Mouse (Mus musculus) G1E (cell line): ENCODE results near the gene Tubg1.

Experiments used
- CTCF ChIP-seq: IDR thresholded peaks from 2 replicates; pipeline ENCODE4 v1.5.1; 2012; ENCODE audit warnings: low read depth, low read length, inconsistent platforms, mixed read lengths
- GATA2 ChIP-seq: IDR thresholded peaks from 2 replicates; pipeline ENCODE4 v1.6.1; 2012; ENCODE audit warnings: low read depth, low read length, inconsistent platforms, borderline replicate concordance
- POLR2AphosphoS5 ChIP-seq: IDR thresholded peaks from 2 replicates; pipeline ENCODE4 v1.6.1; 2012; ENCODE audit warnings: low read depth, low read length, inconsistent platforms; ENCODE audit not compliant: insufficient replicate concordance
- TAL1 ChIP-seq: conservative IDR thresholded peaks from 2 replicates; pipeline ENCODE4 v1.6.1; 2012; ENCODE audit warnings: low read depth, low read length, inconsistent platforms, mixed read lengths

DNA sequence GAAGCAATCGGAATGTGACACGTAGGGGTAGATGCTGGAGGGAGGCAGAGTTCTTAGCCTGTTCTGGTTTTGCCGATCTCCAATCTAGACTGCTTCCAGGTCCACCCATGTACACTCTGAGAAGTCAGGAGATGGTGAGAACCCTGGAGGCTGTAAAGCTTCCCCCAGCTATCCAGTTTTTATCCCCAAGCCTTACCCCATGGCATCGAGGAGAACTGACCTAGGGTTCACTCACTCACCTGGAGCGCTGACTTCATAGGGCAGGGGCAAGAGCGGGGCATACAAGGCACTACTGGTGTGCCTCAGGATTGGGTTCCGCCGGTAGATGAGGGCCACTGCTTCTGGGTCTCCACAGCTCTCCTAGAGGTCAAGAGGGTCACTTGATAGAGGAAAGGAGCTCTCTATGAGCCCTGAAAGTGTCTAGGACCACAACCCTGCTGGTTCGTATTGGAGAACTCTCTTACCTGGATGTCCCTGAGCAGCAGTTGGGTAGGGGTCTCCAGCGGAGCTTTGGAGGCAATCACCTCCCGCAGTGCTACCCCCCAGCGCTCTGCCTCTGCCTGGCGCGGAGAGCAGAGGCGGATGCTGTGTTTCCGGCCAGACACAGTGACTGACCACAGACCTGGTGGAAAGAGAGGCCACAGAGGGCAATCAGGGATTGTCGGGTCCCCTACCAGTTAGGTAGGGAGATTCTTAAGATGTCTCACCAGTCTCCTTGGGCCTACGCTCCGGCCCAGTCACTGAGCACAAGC, 47.6 kb downstream of the Tubg1 start:
- TF ChIP-seq CTCF (no peak), TAL1 (no peak), GATA2 (no peak), POLR2AphosphoS5 (no peak)
